ENCODE assay signal across 10 mouse cellular contexts in the genomic region with DNA sequence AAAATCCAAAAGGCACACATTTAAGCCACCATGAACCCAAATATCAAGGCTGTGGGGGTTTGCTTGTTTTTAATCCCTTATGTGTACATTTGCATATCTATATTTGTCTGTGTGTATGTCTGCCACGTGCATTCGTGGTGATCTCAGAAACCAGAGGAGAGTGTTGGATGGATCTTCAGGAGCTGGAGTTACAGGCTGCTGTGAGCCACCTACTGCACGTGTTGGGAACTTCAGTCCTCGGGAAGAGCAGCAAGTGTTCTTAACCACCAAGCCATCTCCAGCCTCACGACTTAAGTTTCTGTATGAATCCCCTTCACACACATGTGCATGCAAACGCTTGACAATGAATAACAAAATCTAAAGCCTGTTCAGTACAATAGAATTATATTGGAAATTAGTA. TPM values are rescaled to one million over a fixed set of nuclear protein-coding genes. Genes with fewer than 3 reads are reported as not detected.
DNase-seq lines count a peak whose midpoint lies in the region; ATAC-seq and TF ChIP-seq lines count a peak whose summit lies in the region.
"Had no signal": no experiment of that assay in that cellular context is flagged by ENCODE, and none has a peak within 500 bp of the region (broad histone marks: within the 10 kb centered on the region; RNA-seq: fewer than 3 reads in every experiment).

No protein-coding gene starts in this region.

- H3K27me3 ChIP-seq in forebrain, embryonic 14.5 days (replicated peaks; ENCODE audit: control insufficient read depth, insufficient read depth, low read length) = no peaks in the 10 kb centered on the region
- peaks cover 7% of the 10 kb centered on the region for H3K27me3 ChIP-seq in forebrain, embryonic 13.5 days
- H3K27me3 ChIP-seq in midbrain, postnatal 0 days (ENCODE audit: insufficient read depth, low read length) = no peaks in the 10 kb centered on the region
- H3K27me3 ChIP-seq in midbrain, embryonic 10.5 days (ENCODE audit: low read depth, poor library complexity, severe bottlenecking) = peaks cover 8% of the 10 kb centered on the region
- no peaks in the 10 kb centered on the region for H3K27me3 ChIP-seq in hindbrain, postnatal 0 days (ENCODE audit: insufficient read depth, low read length)
- no peaks in the 10 kb centered on the region for H3K27me3 ChIP-seq in midbrain, embryonic 11.5 days (ENCODE audit: control insufficient read depth, insufficient read depth, low read length)
- H3K27me3 ChIP-seq: limb, embryonic 13.5 days had no signal

- DNase-seq in forebrain, embryonic 14.5 days (ENCODE audit: low spot score) = peak; percentile 48
- peak; percentile 67 for DNase-seq in midbrain, postnatal 0 days (ENCODE audit: low spot score)
- no peak for DNase-seq in midbrain, embryonic 10.5 days (ENCODE audit: low spot score)
- peak; percentile 77 for DNase-seq in hindbrain, postnatal 0 days (ENCODE audit: low spot score)
- DNase-seq in retina, postnatal 1 day = peak; percentile 49
- DNase-seq in heart, postnatal 36 days = no peak
- no peak for DNase-seq in midbrain, embryonic 11.5 days (ENCODE audit: low spot score, missing footprints)

- H3K27ac ChIP-seq in forebrain, embryonic 14.5 days (ENCODE audit: low read depth, low read length) = no peak overlapping the region
- H3K27ac ChIP-seq in forebrain, embryonic 13.5 days = no peak overlapping the region
- H3K27ac ChIP-seq in midbrain, postnatal 0 days (ENCODE audit: low read depth, low read length) = no peak overlapping the region
- H3K27ac ChIP-seq in midbrain, embryonic 10.5 days (replicated peaks) = no peak overlapping the region
- H3K27ac ChIP-seq in hindbrain, postnatal 0 days = no peak overlapping the region
- H3K27ac ChIP-seq in midbrain, embryonic 11.5 days (ENCODE audit: low read depth, low read length) = no peak overlapping the region
- H3K27ac ChIP-seq: limb, embryonic 13.5 days had no signal

- no peak overlapping the region for H3K9ac ChIP-seq in forebrain, embryonic 14.5 days (ENCODE audit: low read length)
- H3K9ac ChIP-seq in forebrain, embryonic 13.5 days = no peak overlapping the region
- no peak overlapping the region for H3K9ac ChIP-seq in midbrain, postnatal 0 days (replicated peaks; ENCODE audit: low read length, poor library complexity, severe bottlenecking)
- H3K9ac ChIP-seq in hindbrain, postnatal 0 days (replicated peaks; ENCODE audit: low read length) = no peak overlapping the region
- no peak overlapping the region for H3K9ac ChIP-seq in midbrain, embryonic 11.5 days (ENCODE audit: low read length)
- H3K9ac ChIP-seq: limb, embryonic 13.5 days had no signal

- peak; percentile 82 for TF ChIP-seq CTCF in midbrain, postnatal 0 days (IDR thresholded peaks at IDR 0.05)
- peak; percentile 77 for TF ChIP-seq CTCF in hindbrain, postnatal 0 days (IDR thresholded peaks at IDR 0.05; ENCODE audit: low read depth)

- no peak for ATAC-seq in forebrain, embryonic 14.5 days
- ATAC-seq in forebrain, embryonic 13.5 days = no peak
- ATAC-seq in midbrain, postnatal 0 days (ENCODE audit: low FRiP score) = peak; percentile 62; the same call in 1 of the 2 replicates
- 0 out of 2 replicates have a peak, but pooled peaks have one; percentile 51 for ATAC-seq in hindbrain, postnatal 0 days
- no peak for ATAC-seq in midbrain, embryonic 11.5 days (ENCODE audit: low FRiP score)

- no peak overlapping the region for H3K4me3 ChIP-seq in forebrain, embryonic 14.5 days (ENCODE audit: low read depth, low read length)
- no peak overlapping the region for H3K4me3 ChIP-seq in forebrain, embryonic 13.5 days
- H3K4me3 ChIP-seq in midbrain, postnatal 0 days (ENCODE audit: low read depth, low read length) = no peak overlapping the region
- no peak overlapping the region for H3K4me3 ChIP-seq in midbrain, embryonic 10.5 days
- no peak overlapping the region for H3K4me3 ChIP-seq in hindbrain, postnatal 0 days (ENCODE audit: low read length)
- H3K4me3 ChIP-seq in midbrain, embryonic 11.5 days (ENCODE audit: low read depth, low read length) = no peak overlapping the region
- H3K4me3 ChIP-seq: limb, embryonic 13.5 days had no signal

- no peaks in the 10 kb centered on the region for H3K9me3 ChIP-seq in forebrain, embryonic 14.5 days (replicated peaks; ENCODE audit: control insufficient read depth, low read length)
- no peaks in the 10 kb centered on the region for H3K9me3 ChIP-seq in forebrain, embryonic 13.5 days (replicated peaks)
- H3K9me3 ChIP-seq in midbrain, postnatal 0 days (ENCODE audit: low read length) = no peaks in the 10 kb centered on the region
- H3K9me3 ChIP-seq in midbrain, embryonic 10.5 days (replicated peaks) = no peaks in the 10 kb centered on the region
- H3K9me3 ChIP-seq in hindbrain, postnatal 0 days (ENCODE audit: low read length) = no peaks in the 10 kb centered on the region
- H3K9me3 ChIP-seq in midbrain, embryonic 11.5 days (ENCODE audit: control insufficient read depth, low read length) = no peaks in the 10 kb centered on the region
- H3K9me3 ChIP-seq: G1E; limb, embryonic 13.5 days had no signal

- intact Hi-C loops in heart, postnatal 36 days (cut with DNase I) = no loop called here

- 15% methylated on average over 6 of the region's 6 CpGs for WGBS in forebrain, embryonic 14.5 days
- 19% methylated on average over 6 of the region's 6 CpGs for WGBS in forebrain, embryonic 13.5 days
- WGBS in midbrain, postnatal 0 days = 16% methylated on average over 6 of the region's 6 CpGs
- 25% methylated on average over 6 of the region's 6 CpGs for WGBS in midbrain, embryonic 10.5 days
- WGBS in hindbrain, postnatal 0 days = 11% methylated on average over 6 of the region's 6 CpGs
- WGBS in midbrain, embryonic 11.5 days = 22% methylated on average over 6 of the region's 6 CpGs

- no peaks in the 10 kb centered on the region for H3K4me1 ChIP-seq in forebrain, embryonic 14.5 days (ENCODE audit: control insufficient read depth, insufficient read depth, low read length)
- no peaks in the 10 kb centered on the region for H3K4me1 ChIP-seq in forebrain, embryonic 13.5 days
- H3K4me1 ChIP-seq in midbrain, postnatal 0 days (ENCODE audit: insufficient read depth, low read length) = no peaks in the 10 kb centered on the region
- no peaks in the 10 kb centered on the region for H3K4me1 ChIP-seq in midbrain, embryonic 10.5 days
- H3K4me1 ChIP-seq in hindbrain, postnatal 0 days (ENCODE audit: insufficient read depth, low read length) = no peaks in the 10 kb centered on the region
- no peaks in the 10 kb centered on the region for H3K4me1 ChIP-seq in midbrain, embryonic 11.5 days (ENCODE audit: control insufficient read depth, insufficient read depth, low read length)

- no peak overlapping the region for H3K4me2 ChIP-seq in forebrain, embryonic 14.5 days (ENCODE audit: low read length)
- H3K4me2 ChIP-seq in forebrain, embryonic 13.5 days = no peak overlapping the region
- H3K4me2 ChIP-seq in midbrain, postnatal 0 days (ENCODE audit: low read depth, low read length, poor library complexity, severe bottlenecking) = no peak overlapping the region
- no peak overlapping the region for H3K4me2 ChIP-seq in hindbrain, postnatal 0 days (ENCODE audit: low read depth, low read length)
- H3K4me2 ChIP-seq in midbrain, embryonic 11.5 days = no peak overlapping the region
- H3K4me2 ChIP-seq: limb, embryonic 13.5 days had no signal

- H3K36me3 ChIP-seq in forebrain, embryonic 14.5 days (ENCODE audit: control insufficient read depth, insufficient read depth, low read length) = no peaks in the 10 kb centered on the region
- no peaks in the 10 kb centered on the region for H3K36me3 ChIP-seq in forebrain, embryonic 13.5 days (ENCODE audit: poor library complexity, severe bottlenecking)
- H3K36me3 ChIP-seq in midbrain, postnatal 0 days (ENCODE audit: insufficient read depth, low read length) = no peaks in the 10 kb centered on the region
- peaks cover 4% of the 10 kb centered on the region; the same call in 1 of the 2 replicates for H3K36me3 ChIP-seq in midbrain, embryonic 10.5 days
- H3K36me3 ChIP-seq in hindbrain, postnatal 0 days (ENCODE audit: insufficient read depth, low read length) = no peaks in the 10 kb centered on the region
- no peaks in the 10 kb centered on the region for H3K36me3 ChIP-seq in midbrain, embryonic 11.5 days (ENCODE audit: control insufficient read depth, insufficient read depth, low read length)
- H3K36me3 ChIP-seq: G1E; limb, embryonic 13.5 days had no signal

RNA-seq across cellular contexts. Expression of gene Fam71a, which starts 7.9 kb away (rescaled TPM):
- polyA plus RNA-seq in forebrain, embryonic 14.5 days (2014; fragmentation: Nextera tagmentation; extraction: Ambion mirVana) = not detected in 2 replicates
- not detected in 2 replicates for polyA plus RNA-seq in forebrain, embryonic 13.5 days (2015; fragmentation: Nextera tagmentation; extraction: Ambion mirVana)
- not detected in 2 replicates for total RNA-seq in midbrain, postnatal 0 days (2014; rRNA removed)
- not detected in 2 replicates for polyA plus RNA-seq in midbrain, postnatal 0 days (2015; fragmentation: Nextera tagmentation; extraction: Ambion mirVana)
- polyA plus RNA-seq in midbrain, embryonic 10.5 days (2016; fragmentation: Nextera tagmentation; extraction: Ambion mirVana) = not detected in 2 replicates
- total RNA-seq in hindbrain, postnatal 0 days (2014; rRNA removed) = not detected in 2 replicates
- polyA plus RNA-seq in hindbrain, postnatal 0 days (2015; fragmentation: Nextera tagmentation; extraction: Ambion mirVana) = not detected in 2 replicates
- total RNA-seq in heart, postnatal 36 days (2021) = not detected
- not detected in 2 replicates for polyA plus RNA-seq in midbrain, embryonic 11.5 days (2014; fragmentation: Nextera tagmentation; extraction: Ambion mirVana)
- polyA plus RNA-seq: G1E; limb, embryonic 13.5 days had no signal

RNA-seq across cellular contexts. Expression of gene Atf3, which starts 45.4 kb away (rescaled TPM):
- 0.98 and 1.5 TPM in 2 replicates for polyA plus RNA-seq in forebrain, embryonic 14.5 days (2014; fragmentation: Nextera tagmentation; extraction: Ambion mirVana)
- polyA plus RNA-seq in forebrain, embryonic 13.5 days (2015; fragmentation: Nextera tagmentation; extraction: Ambion mirVana) = 1.0 and 1.4 TPM in 2 replicates
- 0.80 and 3.5 TPM in 2 replicates for total RNA-seq in midbrain, postnatal 0 days (2014; rRNA removed)
- polyA plus RNA-seq in midbrain, postnatal 0 days (2015; fragmentation: Nextera tagmentation; extraction: Ambion mirVana) = 1.2 and 1.3 TPM in 2 replicates
- 5.3 and 5.5 TPM in 2 replicates for polyA plus RNA-seq in midbrain, embryonic 10.5 days (2016; fragmentation: Nextera tagmentation; extraction: Ambion mirVana)
- total RNA-seq in hindbrain, postnatal 0 days (2014; rRNA removed) = 1.6 and 1.8 TPM in 2 replicates
- 1.7 and 1.8 TPM in 2 replicates for polyA plus RNA-seq in hindbrain, postnatal 0 days (2015; fragmentation: Nextera tagmentation; extraction: Ambion mirVana)
- total RNA-seq in heart, postnatal 36 days (2021) = 10 to 100 TPM in 1 of 2 experiments, 1 to 10 TPM in 1; 5.0 to 17.9 TPM
- 3.8 and 4.6 TPM in 2 replicates for polyA plus RNA-seq in midbrain, embryonic 11.5 days (2014; fragmentation: Nextera tagmentation; extraction: Ambion mirVana)
- polyA plus RNA-seq: G1E had no signal

Comparison
In these comparisons a context has a peak if more than half of its experiments do, and no peak if none do; other contexts are left out.
1. ATAC-seq: peak in midbrain, postnatal 0 days (single experiment) and hindbrain, postnatal 0 days (single experiment); none in forebrain, embryonic 14.5 days (single experiment), forebrain, embryonic 13.5 days (single experiment) and midbrain, embryonic 11.5 days (single experiment).
2. DNase-seq: peak in forebrain, embryonic 14.5 days (single experiment), midbrain, postnatal 0 days (single experiment), hindbrain, postnatal 0 days (single experiment) and retina, postnatal 1 day (single experiment); none in midbrain, embryonic 10.5 days (single experiment), heart, postnatal 36 days (0 of 2) and midbrain, embryonic 11.5 days (single experiment).